Mouse (Mus musculus) heart, embryonic 14.5 days (tissue): ENCODE data around the gene Tubg2. TPM values are rescaled to one million over a fixed set of nuclear protein-coding genes. Genes with fewer than 3 reads are reported as not detected.

Source experiments
- ATAC-seq: fragments of 200-750 bp; cut with Nextera tagmentation; 2 replicates; pipeline ENCODE4 v1.8.0; 2017; ENCODE audit warnings: low read depth, moderate TSS enrichment; ENCODE audit not compliant: insufficient number of reproducible peaks, insufficient read depth, low FRiP score
- H3K27ac ChIP-seq, 2 experiments: fragments of 200-500 bp in 1 of 2; fragments of 300-500 bp in 1 of 2; sonication (generic) in 1 of 2; replicated peaks in 1 of 2; 2 replicates each; pipeline ENCODE4 v1.5.1; 2012 to 2014; ENCODE audit warnings: low read depth in 2 of 2, low read length in 2 of 2, control low read depth in 1 of 2, mild to moderate bottlenecking in 1 of 2, mixed read lengths in 1 of 2; ENCODE audit not compliant: control insufficient read depth in 1 of 2, insufficient read depth in 1 of 2
- H3K27me3 ChIP-seq: fragments of 300-500 bp; sonication (generic); 2 replicates; pipeline ENCODE4 v1.6.1; 2014; ENCODE audit warnings: mild to moderate bottlenecking, low read length, control low read depth; ENCODE audit not compliant: control insufficient read depth, insufficient read depth
- H3K36me3 ChIP-seq: fragments of 300-500 bp; sonication (generic); 2 replicates; pipeline ENCODE4 v1.6.1; 2014; ENCODE audit warnings: mild to moderate bottlenecking, control low read depth, low read length, mixed read lengths; ENCODE audit not compliant: control insufficient read depth, insufficient read depth
- H3K4me1 ChIP-seq, 2 experiments: fragments of 200-500 bp in 1 of 2; fragments of 300-500 bp in 1 of 2; sonication (generic) in 1 of 2; 2 replicates each; pipeline ENCODE4 v1.6.1; 2012 to 2014; ENCODE audit warnings: low read length in 2 of 2, control low read depth in 1 of 2, mixed read lengths in 1 of 2; ENCODE audit not compliant: control insufficient read depth in 2 of 2, insufficient read depth in 2 of 2
- H3K4me2 ChIP-seq: fragments of 300-500 bp; sonication (generic); 2 replicates; pipeline ENCODE4 v1.6.1; 2014; ENCODE audit warnings: mild to moderate bottlenecking, low read length
- H3K4me3 ChIP-seq, 2 experiments: fragments of 200-500 bp in 1 of 2; fragments of 300-500 bp in 1 of 2; sonication (generic) in 1 of 2; 2 replicates each; pipeline ENCODE4 v1.5.1; 2012 to 2014; ENCODE audit warnings: low read length in 2 of 2, mild to moderate bottlenecking in 2 of 2, control low read depth in 1 of 2, low read depth in 1 of 2, moderate library complexity in 1 of 2; ENCODE audit not compliant: control insufficient read depth in 1 of 2, insufficient read depth in 1 of 2
- H3K9ac ChIP-seq: fragments of 300-500 bp; sonication (generic); 2 replicates; pipeline ENCODE4 v1.6.1; 2014; ENCODE audit warnings: mild to moderate bottlenecking, low read length
- H3K9me3 ChIP-seq: fragments of 300-500 bp; sonication (generic); 2 replicates; pipeline ENCODE4 v1.6.1; 2016; ENCODE audit warnings: low read length, control low read depth; ENCODE audit not compliant: control insufficient read depth
- WGBS: fragments of 180-500 bp; shearing (Covaris S2); extraction: QIAGEN DNeasy Blood & Tissue Kit; methylation state at CpG from one replicate; pipeline ENCODE4 v1.1.7; 2014; 5-methylcytosine and 5-hydroxymethylcytosine counted together
- polyA plus RNA-seq: library from polyadenylated mRNA; unstranded; fragments of >200 nt; fragmentation: Nextera tagmentation; extraction: Ambion mirVana; gene quantifications from 2 replicates; pipeline ENCODE4 v1.2.1, GENCODE M21; 2014

Tubg2 gene
- polyA plus RNA-seq, 1 experiment from 2014 or later = 4.1 TPM

DNA sequence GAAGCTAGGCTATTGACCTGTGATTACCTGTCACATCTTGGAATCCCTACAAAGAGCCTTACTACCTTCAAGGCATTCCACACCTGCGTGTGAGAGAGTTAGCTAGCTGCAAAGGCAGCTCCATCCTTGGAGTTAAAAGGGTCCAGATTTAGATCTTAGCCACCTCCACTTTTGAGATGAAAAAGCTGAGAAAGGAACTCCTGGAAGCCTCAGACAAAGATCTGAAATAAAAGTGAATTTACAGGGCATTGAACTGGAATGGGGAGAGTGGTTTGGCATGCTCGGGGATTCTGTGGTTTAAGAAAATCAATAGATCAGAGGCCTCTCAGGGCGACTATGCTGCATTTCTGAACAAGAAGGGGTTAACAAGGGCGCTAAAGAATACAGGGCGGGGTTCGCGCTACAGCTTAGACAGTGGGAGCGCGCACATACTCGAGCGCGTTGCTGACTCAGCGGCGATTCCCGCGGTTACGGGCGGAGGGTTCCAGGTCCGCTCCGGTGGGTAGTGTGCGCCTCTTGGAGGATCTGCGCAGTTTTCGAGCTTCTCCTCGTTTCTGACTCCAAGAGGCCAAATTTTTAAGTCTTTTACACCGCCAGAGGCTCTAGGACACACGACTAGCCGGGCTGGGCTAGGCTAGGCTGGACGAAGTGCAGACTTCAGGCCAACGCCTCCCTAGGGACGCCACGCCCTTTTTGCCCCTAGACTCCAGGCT is 16.2 kb downstream of the Tubg2 start:
- ATAC-seq = peak; percentile 41
- no peaks in the 10 kb centered on the region for H3K9me3 ChIP-seq
- peak overlapping the region; percentile 71 for H3K9ac ChIP-seq
- peak overlapping the region; percentile 48 to 71 for H3K4me3 ChIP-seq
- peak overlapping the region; percentile 82 to 86 for H3K27ac ChIP-seq
- peak overlapping the region; percentile 98 for H3K4me2 ChIP-seq
- peaks cover 20% of the 10 kb centered on the region for H3K27me3 ChIP-seq
- peaks cover 33 to 63% of the 10 kb centered on the region in 2 experiments for H3K4me1 ChIP-seq
- H3K36me3 ChIP-seq = peaks cover 15% of the 10 kb centered on the region
- WGBS = under 1% methylated on average over 31 of the region's 31 CpGs

DNA sequence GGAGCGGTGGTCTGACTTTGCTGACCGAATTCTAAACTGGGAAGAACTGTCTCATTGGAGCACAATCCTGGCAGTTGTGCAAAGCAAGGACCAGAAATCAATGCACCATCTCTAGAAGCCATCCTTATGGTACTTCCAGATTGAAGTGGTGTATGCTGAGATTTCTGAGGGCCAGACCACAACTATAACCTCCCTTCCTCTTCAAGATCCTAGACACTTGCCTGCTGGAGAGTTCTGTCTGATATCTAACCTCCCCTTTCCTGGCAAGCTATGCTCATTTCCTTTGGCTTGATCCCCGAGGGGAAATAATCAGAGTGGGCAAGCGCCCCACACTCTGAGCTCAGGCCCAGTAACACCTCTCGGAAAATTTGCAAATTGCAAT is 16.7 kb downstream of the Tubg2 start:
- Histone ChIP-seq H3K4me3 (peak overlapping the region; percentile 48 to 71), H3K9me3 (no peaks in the 10 kb centered on the region), H3K36me3 (peaks cover 10% of the 10 kb centered on the region), H3K4me2 (peak overlapping the region; percentile 98), H3K27me3 (peaks cover 18% of the 10 kb centered on the region), H3K27ac (peak overlapping the region; percentile 82 to 86), H3K9ac (peak overlapping the region; percentile 71), H3K4me1 (peaks cover 33 to 63% of the 10 kb centered on the region in 2 experiments)
- WGBS = 15% methylated on average over 5 of the region's 5 CpGs
- no peak for ATAC-seq

DNA sequence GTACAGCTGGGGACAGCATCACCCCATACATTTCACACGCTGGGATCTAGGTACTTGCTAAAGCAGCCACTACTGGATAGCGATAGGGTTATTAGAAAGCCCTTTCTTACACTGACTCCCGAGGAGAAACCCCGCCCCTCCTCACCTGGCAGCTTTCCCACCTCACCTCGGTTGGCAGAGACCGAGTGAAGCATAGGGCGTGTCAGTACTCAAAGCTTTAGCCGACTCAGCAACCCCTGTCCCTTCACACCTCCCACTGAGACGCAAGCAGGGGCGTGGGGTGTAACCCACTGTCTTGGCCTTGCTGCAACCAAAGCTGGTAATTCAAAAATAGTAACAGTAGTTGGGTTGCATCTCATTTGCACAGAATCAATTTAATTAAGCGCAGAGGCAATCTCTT is 17.4 kb downstream of the Tubg2 start:
- 14% methylated on average over 11 of the region's 11 CpGs for WGBS
- Histone ChIP-seq H3K4me1 (peaks cover 33 to 63% of the 10 kb centered on the region in 2 experiments), H3K4me3 (peak overlapping the region in 1 of 2 experiments; percentile 48; a peak in 1 of 4 replicates), H3K9me3 (no peaks in the 10 kb centered on the region), H3K36me3 (peaks cover 3% of the 10 kb centered on the region; the same call in 1 of the 2 replicates), H3K4me2 (peak overlapping the region; percentile 98), H3K27me3 (peaks cover 18% of the 10 kb centered on the region), H3K9ac (peak overlapping the region; percentile 69), H3K27ac (peak overlapping the region; percentile 37 to 75; a peak in 3 of 4 replicates)
- ATAC-seq = no peak

- peak overlapping the region; percentile 32 to 48 for H3K4me3 ChIP-seq
- peaks cover 33 to 62% of the 10 kb centered on the region in 2 experiments for H3K4me1 ChIP-seq
- 3% methylated on average over 61 of the region's 61 CpGs for WGBS
- H3K36me3 ChIP-seq = no peaks in the 10 kb centered on the region
- peaks cover 22% of the 10 kb centered on the region for H3K27me3 ChIP-seq
- H3K9me3 ChIP-seq = no peaks in the 10 kb centered on the region
- ATAC-seq = peak; percentile 38
- peak overlapping the region; percentile 69 for H3K9ac ChIP-seq
- peak overlapping the region; percentile 37 to 75 for H3K27ac ChIP-seq
- H3K4me2 ChIP-seq = peak overlapping the region; percentile 98
Measured at GRCm38 (mm10) chr11:101173631-101174388, 18.1 kb downstream of the Tubg2 start.

GRCm38 (mm10) chr11:101174389-101174745 is 18.7 kb downstream of the Tubg2 start:
- H3K4me1 ChIP-seq = peaks cover 28 to 56% of the 10 kb centered on the region in 2 experiments
- H3K4me3 ChIP-seq = peak overlapping the region; percentile 32 to 48
- H3K4me2 ChIP-seq = peak overlapping the region; percentile 98
- 43% methylated on average over 9 of the region's 9 CpGs for WGBS
- no peaks in the 10 kb centered on the region for H3K9me3 ChIP-seq
- H3K36me3 ChIP-seq = no peaks in the 10 kb centered on the region
- H3K9ac ChIP-seq = peak overlapping the region; percentile 69; the same call in 1 of the 2 replicates
- ATAC-seq = no peak
- H3K27ac ChIP-seq = no peak overlapping the region; a peak in 1 of 4 replicates
- H3K27me3 ChIP-seq = peaks cover 22% of the 10 kb centered on the region

GRCm38 (mm10) chr11:101174851-101175628 is 19.3 kb downstream of the Tubg2 start, which contains the start of gene Ccr10:
TSS of gene Ccr10 (minus strand) at chr11:101175443.
- H3K27ac ChIP-seq = no peak within 1 kb of the TSS; a peak in 1 of 4 replicates
- 27% methylated on average over 14 of the region's 14 CpGs for WGBS
- H3K27me3 ChIP-seq = peaks cover 22% of the 10 kb centered on the region
- H3K4me1 ChIP-seq = peaks cover 27 to 49% of the 10 kb centered on the region in 2 experiments
- no peak for ATAC-seq
- peak within 1 kb of the TSS; percentile 32 to 48 for H3K4me3 ChIP-seq
- no peaks in the 10 kb centered on the region for H3K36me3 ChIP-seq
- peak within 1 kb of the TSS; percentile 69; the same call in 1 of the 2 replicates for H3K9ac ChIP-seq
- peak within 1 kb of the TSS; percentile 98 for H3K4me2 ChIP-seq
- H3K9me3 ChIP-seq = no peaks in the 10 kb centered on the region

GRCm38 (mm10) chr11:101175636-101176116 is 20.0 kb downstream of the Tubg2 start:
- H3K9me3 ChIP-seq = no peaks in the 10 kb centered on the region
- ATAC-seq = no peak
- peak overlapping the region; percentile 29 to 31 for H3K4me3 ChIP-seq
- no peaks in the 10 kb centered on the region for H3K36me3 ChIP-seq
- H3K4me1 ChIP-seq = peaks cover 27 to 46% of the 10 kb centered on the region in 2 experiments
- peak overlapping the region; percentile 41; the same call in 1 of the 2 replicates for H3K9ac ChIP-seq
- H3K4me2 ChIP-seq = peak overlapping the region; percentile 98
- 12% methylated on average over 11 of the region's 11 CpGs for WGBS
- peaks cover 22% of the 10 kb centered on the region for H3K27me3 ChIP-seq
- H3K27ac ChIP-seq = no peak overlapping the region
